Mouse (Mus musculus): ENCODE results near the gene Lrrc61. TPM values are rescaled to one million over a fixed set of nuclear protein-coding genes. Genes with fewer than 3 reads are reported as not detected.

The Lrrc61 gene
- total RNA-seq, 2 experiments from 2014 or later = 6.3 to 8.0 TPM

- no peak for ATAC-seq (replicated peaks; ENCODE audit: poor library complexity)
Measured at GRCm38 (mm10) chr6:48591221-48591845, 36.7 kb downstream of the Lrrc61 start.

- no peak for ATAC-seq (replicated peaks; ENCODE audit: poor library complexity)
Measured at GRCm38 (mm10) chr6:48591871-48592270, 37.3 kb downstream of the Lrrc61 start.

DNA sequence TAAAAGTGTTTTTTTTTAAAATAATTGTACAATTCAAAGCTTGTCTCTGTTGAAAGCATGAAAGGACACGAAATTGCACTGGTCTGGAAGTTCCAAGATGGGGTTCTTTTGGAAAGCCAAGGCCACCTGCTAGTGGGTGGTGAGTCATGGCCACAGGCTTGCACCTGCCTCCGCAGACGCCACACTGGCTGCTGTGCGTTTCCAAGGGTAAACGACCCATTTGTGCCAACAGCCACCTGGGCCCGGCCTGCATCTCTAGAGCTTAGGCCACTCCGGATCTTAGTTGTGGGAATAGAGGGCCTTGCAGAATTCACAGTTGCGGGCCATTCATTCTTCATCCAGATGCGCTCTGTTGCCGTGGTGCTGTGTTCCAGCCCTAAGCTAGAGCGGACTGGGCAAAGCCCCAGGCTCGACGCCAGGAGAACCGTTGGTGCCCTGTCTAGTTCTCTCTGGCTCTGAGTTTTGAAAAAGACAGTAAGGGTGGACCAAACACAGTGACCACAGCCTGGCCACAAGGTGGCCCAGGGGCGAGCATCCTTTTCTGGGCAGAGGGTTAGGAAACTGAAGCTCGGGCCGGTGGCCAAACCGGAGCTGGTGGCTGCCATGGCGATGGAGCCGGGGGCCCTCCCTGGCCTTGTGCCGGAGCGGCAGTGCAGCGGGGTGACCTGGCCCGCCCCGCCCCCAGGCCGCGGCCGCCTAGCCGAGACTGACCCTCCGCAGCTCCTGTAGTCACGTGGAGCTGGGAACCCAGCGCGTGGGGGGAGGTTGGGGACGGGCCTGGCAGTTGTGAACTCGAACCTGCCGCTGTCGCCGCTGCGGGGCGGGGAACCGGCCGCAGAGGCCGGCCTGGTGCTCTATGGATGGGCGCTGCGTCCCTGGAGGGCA lies 38.8 kb downstream of the Lrrc61 start, which contains the start of the genes Repin1 and Gm44965:
Repin1 (plus strand) TSS at position 726 of the 885 bp plus-strand sequence.
Gm44965 (plus strand) TSS at position 784 of the 885 bp plus-strand sequence.
- ATAC-seq (replicated peaks; ENCODE audit: poor library complexity) = peak; percentile 88

DNA sequence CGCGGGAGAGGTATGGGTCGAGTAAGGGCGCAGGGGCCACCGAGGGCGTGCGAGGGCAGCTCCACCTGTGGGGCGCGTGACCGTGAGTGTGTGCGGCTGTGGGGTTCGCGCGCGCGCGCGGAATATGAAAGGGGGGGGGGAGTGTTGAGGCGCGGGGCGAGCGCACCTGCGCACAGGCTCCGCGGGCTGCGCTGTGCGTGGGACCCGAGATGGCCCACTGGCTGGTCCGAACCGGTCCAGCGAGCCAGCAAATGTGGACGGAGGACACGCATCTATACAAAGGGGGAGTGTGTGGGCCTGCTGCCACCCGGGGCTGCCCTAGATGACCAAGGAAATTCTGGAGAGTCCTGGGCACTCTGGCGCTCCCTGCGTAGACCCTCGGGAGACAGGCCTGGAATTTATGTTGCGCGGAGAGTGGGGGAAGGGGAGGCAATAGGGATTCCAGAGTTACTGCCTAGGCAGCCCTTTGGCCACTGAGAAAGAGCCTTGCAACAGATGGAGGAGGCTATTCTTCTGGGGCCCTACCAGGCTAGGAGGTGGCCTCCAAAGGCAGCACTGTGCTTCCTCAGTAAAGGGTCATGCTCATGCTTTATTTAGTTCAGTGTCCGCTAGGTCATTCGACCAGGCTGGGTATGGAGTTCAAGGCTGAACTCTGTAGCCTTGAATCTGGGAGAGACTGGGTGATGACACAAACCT lies 39.6 kb downstream of the Lrrc61 start:
- peak; percentile 5; the same call in 1 of the 2 replicates for ATAC-seq (replicated peaks; ENCODE audit: poor library complexity)

GRCm38 (mm10) chr6:48595278-48595677 lies 40.7 kb downstream of the Lrrc61 start:
- no peak for ATAC-seq (replicated peaks; ENCODE audit: poor library complexity)

GRCm38 (mm10) chr6:48596545-48597232 lies 42.1 kb downstream of the Lrrc61 start:
- ATAC-seq (replicated peaks; ENCODE audit: poor library complexity) = no peak

DNA sequence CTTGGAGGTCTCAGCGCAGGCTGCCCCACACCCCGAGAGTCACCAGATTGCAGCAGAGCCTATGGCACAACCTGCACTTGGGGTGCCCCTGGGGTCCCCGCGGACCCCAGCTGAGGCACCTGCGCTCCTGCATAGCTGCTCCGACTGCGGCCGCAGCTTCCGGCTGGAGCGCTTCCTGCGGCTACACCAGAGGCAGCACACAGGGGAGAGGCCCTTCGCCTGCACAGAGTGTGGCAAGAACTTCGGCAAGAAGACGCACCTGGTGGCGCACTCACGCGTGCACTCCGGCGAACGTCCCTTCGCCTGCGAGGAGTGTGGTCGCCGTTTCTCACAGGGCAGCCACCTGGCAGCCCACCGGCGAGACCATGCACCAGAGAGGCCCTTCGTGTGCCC lies 42.6 kb downstream of the Lrrc61 start:
- no peak for ATAC-seq (replicated peaks; ENCODE audit: poor library complexity)

- no peak for ATAC-seq (replicated peaks; ENCODE audit: poor library complexity)
Measured at GRCm38 (mm10) chr6:48600594-48600993, 46.0 kb downstream of the Lrrc61 start.

DNA sequence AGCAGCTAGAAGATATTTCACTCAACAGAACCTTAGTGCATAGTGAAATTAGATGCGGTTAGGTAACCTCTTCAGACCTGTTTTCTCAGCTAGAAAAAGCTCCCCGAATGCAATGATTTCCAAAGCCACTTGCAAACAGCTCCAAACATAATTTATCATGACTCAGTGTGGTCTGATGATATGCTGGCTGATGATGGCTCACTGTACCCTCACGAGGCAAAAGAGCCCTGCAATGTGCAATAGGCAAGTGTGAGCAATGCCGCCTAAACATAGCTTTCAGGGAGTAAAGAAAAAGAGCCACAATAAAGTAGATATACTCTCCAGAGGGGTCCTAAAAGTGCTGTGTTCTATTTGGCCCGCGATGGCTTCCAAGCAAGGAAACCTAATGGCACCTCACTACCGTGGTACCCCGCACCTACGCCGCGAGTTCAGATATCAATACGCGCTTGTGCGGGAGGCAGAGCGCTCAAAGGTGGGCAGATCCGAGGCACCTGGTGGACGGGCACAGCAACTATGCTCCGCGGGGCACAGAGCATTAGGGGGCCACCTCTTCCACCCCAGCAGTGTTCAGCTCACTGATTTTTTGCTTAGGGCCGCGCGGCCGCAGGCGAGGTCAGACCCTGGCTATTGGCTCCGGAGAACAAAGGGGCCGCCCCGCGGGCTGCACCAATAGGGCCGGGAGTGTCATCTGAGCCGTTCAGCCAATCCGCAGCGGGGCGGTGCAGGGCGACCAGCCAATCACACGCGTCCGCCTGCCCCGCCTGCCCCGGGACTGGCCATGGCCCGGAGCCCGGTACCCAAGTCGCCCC lies 46.9 kb downstream of the Lrrc61 start, which contains the start of gene Zfp775:
Zfp775 (plus strand) TSS at position 793 of the 809 bp plus-strand sequence.
- ATAC-seq (replicated peaks; ENCODE audit: poor library complexity) = peak; percentile 98

DNA sequence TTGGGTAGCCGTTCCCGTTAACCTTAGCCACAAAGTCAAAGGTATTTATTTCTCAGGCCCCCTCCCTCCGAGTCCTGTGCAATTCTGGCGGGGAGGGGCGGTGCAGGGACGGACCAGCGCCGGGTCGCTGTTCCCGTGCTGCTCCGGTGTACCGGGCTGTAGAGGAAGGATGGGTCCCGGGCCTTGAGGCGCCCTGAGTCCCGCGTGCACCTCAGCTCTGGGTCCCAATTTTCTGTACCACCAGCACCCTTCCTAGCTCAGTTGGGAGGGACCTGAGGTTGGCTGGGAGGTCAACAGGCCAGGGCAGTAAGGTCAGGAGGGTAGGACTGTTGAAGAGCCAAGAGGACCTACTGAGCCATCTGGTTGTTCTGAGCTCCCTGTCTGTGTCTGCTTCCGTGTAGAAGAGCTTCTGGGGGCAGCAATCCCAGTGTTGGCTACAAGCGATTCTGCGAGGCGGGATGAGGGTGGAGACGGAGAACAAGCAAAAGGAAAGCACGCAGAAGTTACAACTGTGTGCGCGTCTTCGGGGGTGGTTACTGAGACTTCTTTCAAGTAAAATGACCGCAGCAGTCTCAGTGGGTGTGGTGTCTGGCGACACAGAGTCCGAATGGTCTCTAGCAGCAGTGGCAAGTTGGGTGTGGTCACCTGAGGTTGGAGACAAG lies 47.6 kb downstream of the Lrrc61 start:
- ATAC-seq (replicated peaks; ENCODE audit: poor library complexity) = peak; percentile 32

- ATAC-seq (replicated peaks; ENCODE audit: poor library complexity) = no peak
Measured at GRCm38 (mm10) chr6:48608124-48608523, 53.5 kb downstream of the Lrrc61 start.

- ATAC-seq (replicated peaks; ENCODE audit: poor library complexity) = peak; percentile 44
Measured at GRCm38 (mm10) chr6:48609512-48609911, 54.9 kb downstream of the Lrrc61 start.

- no peak for ATAC-seq (replicated peaks; ENCODE audit: poor library complexity)
Measured at GRCm38 (mm10) chr6:48610657-48611056, 56.1 kb downstream of the Lrrc61 start.

DNA sequence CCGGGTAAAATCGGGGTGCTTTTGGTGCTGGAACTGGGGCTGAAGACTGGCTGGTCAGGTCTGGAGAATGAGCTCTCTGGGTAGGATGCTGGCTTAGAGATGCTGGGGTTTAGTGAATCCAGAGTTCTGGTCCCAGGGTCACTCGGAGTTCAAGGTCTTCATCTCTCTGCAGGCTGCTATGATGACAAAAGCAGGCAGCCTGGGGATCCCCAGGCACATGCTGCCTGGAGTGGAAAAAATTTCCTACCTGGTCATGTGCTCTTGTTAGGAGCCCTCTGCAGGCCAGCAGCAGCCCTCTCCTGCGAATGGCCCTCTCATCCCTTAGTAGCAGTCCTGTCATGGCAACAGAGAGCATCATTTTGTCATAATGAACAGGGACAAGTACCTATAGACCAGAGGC lies 58.9 kb downstream of the Lrrc61 start:
- no peak for ATAC-seq (replicated peaks; ENCODE audit: poor library complexity)

- no peak for ATAC-seq (replicated peaks; ENCODE audit: poor library complexity)
Measured at GRCm38 (mm10) chr6:48614756-48615155, 60.2 kb downstream of the Lrrc61 start.

DNA sequence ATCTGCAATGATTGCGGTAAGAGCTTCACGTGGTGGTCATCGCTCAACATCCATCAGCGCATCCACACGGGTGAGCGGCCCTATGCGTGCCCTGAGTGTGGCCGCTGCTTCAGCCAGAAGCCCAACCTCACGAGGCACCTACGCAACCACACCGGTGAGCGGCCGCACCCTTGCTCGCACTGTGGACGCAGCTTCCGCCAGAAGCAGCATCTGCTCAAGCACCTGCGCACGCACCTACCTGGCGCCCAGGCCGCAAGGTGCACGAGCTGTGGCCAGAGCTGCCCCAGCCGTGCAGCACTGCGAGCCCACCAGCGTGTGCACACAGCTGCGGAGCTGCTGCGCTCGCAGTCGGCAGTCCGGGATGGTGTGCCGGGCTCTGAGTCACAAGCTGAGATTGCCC lies 65.4 kb downstream of the Lrrc61 start:
- ATAC-seq (replicated peaks; ENCODE audit: poor library complexity) = no peak

Measured in megakaryocyte progenitor cell, adult 5-6 weeks (primary cell).